16 mouse cellular contexts compared by ENCODE assay signal in genomic region chr11:72595010-72595737, GRCm38 (mm10). TPM values are rescaled to one million over a fixed set of nuclear protein-coding genes. Genes with fewer than 3 reads are reported as not detected.
"Had no signal": no experiment of that assay in that cellular context is flagged by ENCODE, and none has a peak within 500 bp of the region (broad histone marks: within the 10 kb centered on the region; RNA-seq: fewer than 3 reads in every experiment).

No protein-coding gene starts in this region.

- H3K9me3 ChIP-seq: limb, embryonic 15.5 days; liver, embryonic 12.5 days; megakaryocyte, embryonic 14.5 days; midbrain, embryonic 15.5 days; neural tube, embryonic 12.5 days; stomach, embryonic 15.5 days had no signal

- H3K27ac ChIP-seq: limb, embryonic 15.5 days; liver, embryonic 12.5 days; macrophage; midbrain, embryonic 15.5 days; neural tube, embryonic 12.5 days; stomach, embryonic 15.5 days had no signal

- DNase-seq: kidney, postnatal 10 days; lung, embryonic 14.5 days; lung, postnatal 10 days; retina, postnatal 1 day; right cerebral cortex, postnatal 4 days; spleen, adult 18-20 months; thymus, adult 2 months; thymus, postnatal 25 days had no signal

- H3K9ac ChIP-seq: limb, embryonic 15.5 days; liver, embryonic 12.5 days; lung, embryonic 14.5 days; midbrain, embryonic 15.5 days; neural tube, embryonic 12.5 days; stomach, embryonic 15.5 days had no signal

- ATAC-seq: liver, embryonic 12.5 days; midbrain, embryonic 15.5 days had no signal

- H3K4me3 ChIP-seq: limb, embryonic 15.5 days; liver, embryonic 12.5 days; megakaryocyte, embryonic 14.5 days; midbrain, embryonic 15.5 days; neural tube, embryonic 12.5 days; stomach, embryonic 15.5 days had no signal

- H3K4me1 ChIP-seq: limb, embryonic 15.5 days; midbrain, embryonic 15.5 days; neural tube, embryonic 12.5 days; stomach, embryonic 15.5 days had no signal

- H3K36me3 ChIP-seq: limb, embryonic 15.5 days; liver, embryonic 12.5 days; midbrain, embryonic 15.5 days; neural tube, embryonic 12.5 days; stomach, embryonic 15.5 days had no signal

- H3K27me3 ChIP-seq: limb, embryonic 15.5 days; liver, embryonic 12.5 days; megakaryocyte, embryonic 14.5 days; midbrain, embryonic 15.5 days; neural tube, embryonic 12.5 days; stomach, embryonic 15.5 days had no signal

RNA-seq across cellular contexts. Expression of gene Spns3, which starts 44.9 kb away (rescaled TPM):
- polyA plus RNA-seq: lung, embryonic 14.5 days; macrophage; midbrain, embryonic 11.5 days; midbrain, embryonic 15.5 days; neural tube, embryonic 12.5 days had no signal
